Mouse (Mus musculus): ENCODE results near the gene C1ql1. TPM values are rescaled to one million over a fixed set of nuclear protein-coding genes. Genes with fewer than 3 reads are reported as not detected.
A peak's percentile ranks its signal among the peaks of the same experiment; 100 is the strongest.

C1ql1 gene
- polyA plus RNA-seq, 1 experiment: 0.22 TPM

GRCm38 (mm10) chr11:102945306-102946264 lies 903 bp downstream of the C1ql1 start:
- TF ChIP-seq CTCF (IDR thresholded peaks at IDR 0.05; ENCODE audit: insufficient read depth, low read length) (no peak), POLR2A (IDR thresholded peaks at IDR 0.05; ENCODE audit: borderline replicate concordance, extremely low read depth, low read depth, low read length) (no peak)
- Histone ChIP-seq H3K4me1 (ENCODE audit: control insufficient read depth, insufficient read depth, low read length) (peaks cover 5% of the 10 kb centered on the region), H3K4me3 (replicated peaks; ENCODE audit: extremely low read depth, low read depth, low read length) (no peak overlapping the region)
- no peak for DNase-seq
- 4% methylated on average over 54 of the region's 54 CpGs for WGBS

- no peak overlapping the region for H3K4me3 ChIP-seq (replicated peaks; ENCODE audit: extremely low read depth, low read depth, low read length)
- WGBS: 66% methylated on average over 6 of the region's 6 CpGs
- TF ChIP-seq POLR2A (IDR thresholded peaks at IDR 0.05; ENCODE audit: borderline replicate concordance, extremely low read depth, low read depth, low read length) (no peak), CTCF (IDR thresholded peaks at IDR 0.05; ENCODE audit: insufficient read depth, low read length) (no peak)
- peaks cover 3% of the 10 kb centered on the region for H3K4me1 ChIP-seq (ENCODE audit: control insufficient read depth, insufficient read depth, low read length)
- DNase-seq: no peak
Measured at GRCm38 (mm10) chr11:102941236-102941635, 5.3 kb downstream of the C1ql1 start.

- TF ChIP-seq CTCF (IDR thresholded peaks at IDR 0.05; ENCODE audit: insufficient read depth, low read length) (no peak), POLR2A (IDR thresholded peaks at IDR 0.05; ENCODE audit: borderline replicate concordance, extremely low read depth, low read depth, low read length) (no peak)
- DNase-seq: no peak
- Histone ChIP-seq H3K4me3 (replicated peaks; ENCODE audit: extremely low read depth, low read depth, low read length) (no peak overlapping the region), H3K4me1 (ENCODE audit: control insufficient read depth, insufficient read depth, low read length) (no peaks in the 10 kb centered on the region)
- whole genome bisulfite sequencing: 16% methylated on average over 13 of the region's 13 CpGs
Measured at GRCm38 (mm10) chr11:102939024-102939675, 7.3 kb downstream of the C1ql1 start.

GRCm38 (mm10) chr11:102937529-102938182 lies 8.8 kb downstream of the C1ql1 start:
- no peaks in the 10 kb centered on the region for H3K4me1 ChIP-seq (ENCODE audit: control insufficient read depth, insufficient read depth, low read length)
- 81% methylated on average over 3 of the region's 3 CpGs for WGBS
- no peak for DNase-seq
- TF ChIP-seq POLR2A (IDR thresholded peaks at IDR 0.05; ENCODE audit: borderline replicate concordance, extremely low read depth, low read depth, low read length) (no peak), CTCF (IDR thresholded peaks at IDR 0.05; ENCODE audit: insufficient read depth, low read length) (no peak)
- no peak overlapping the region for H3K4me3 ChIP-seq (replicated peaks; ENCODE audit: extremely low read depth, low read depth, low read length)

GRCm38 (mm10) chr11:102936272-102936671 lies 10.2 kb downstream of the C1ql1 start:
- Histone ChIP-seq H3K4me1 (ENCODE audit: control insufficient read depth, insufficient read depth, low read length) (no peaks in the 10 kb centered on the region), H3K4me3 (replicated peaks; ENCODE audit: extremely low read depth, low read depth, low read length) (no peak overlapping the region)
- 32% methylated on average over 4 of the region's 4 CpGs for WGBS
- no peak for TF ChIP-seq POLR2A (IDR thresholded peaks at IDR 0.05; ENCODE audit: borderline replicate concordance, extremely low read depth, low read depth, low read length)
- TF ChIP-seq CTCF (IDR thresholded peaks at IDR 0.05; ENCODE audit: insufficient read depth, low read length): no peak
- no peak for DNase-seq

- WGBS: 83% methylated on average over 10 of the region's 10 CpGs
- DNase-seq: no peak
- no peak overlapping the region for H3K4me3 ChIP-seq (replicated peaks; ENCODE audit: extremely low read depth, low read depth, low read length)
- TF ChIP-seq CTCF (IDR thresholded peaks at IDR 0.05; ENCODE audit: insufficient read depth, low read length) (no peak), POLR2A (IDR thresholded peaks at IDR 0.05; ENCODE audit: borderline replicate concordance, extremely low read depth, low read depth, low read length) (no peak)
- no peaks in the 10 kb centered on the region for H3K4me1 ChIP-seq (ENCODE audit: control insufficient read depth, insufficient read depth, low read length)
Measured at GRCm38 (mm10) chr11:102930672-102931071, 15.8 kb downstream of the C1ql1 start.

- TF ChIP-seq CTCF (IDR thresholded peaks at IDR 0.05; ENCODE audit: insufficient read depth, low read length) (no peak), POLR2A (IDR thresholded peaks at IDR 0.05; ENCODE audit: borderline replicate concordance, extremely low read depth, low read depth, low read length) (no peak)
- DNase-seq: no peak
- peak overlapping the region; percentile 75 for H3K4me3 ChIP-seq (replicated peaks; ENCODE audit: extremely low read depth, low read depth, low read length)
- no peaks in the 10 kb centered on the region for H3K4me1 ChIP-seq (ENCODE audit: control insufficient read depth, insufficient read depth, low read length)
- WGBS: 1% methylated on average over 10 of the region's 10 CpGs
Measured at GRCm38 (mm10) chr11:102925351-102925717, 21.2 kb downstream of the C1ql1 start.

- TF ChIP-seq POLR2A (IDR thresholded peaks at IDR 0.05; ENCODE audit: borderline replicate concordance, extremely low read depth, low read depth, low read length) (no peak), CTCF (IDR thresholded peaks at IDR 0.05; ENCODE audit: insufficient read depth, low read length) (no peak)
- peak; percentile 86 for DNase-seq
- under 1% methylated on average over 62 of the region's 62 CpGs for WGBS
- Histone ChIP-seq H3K4me1 (ENCODE audit: control insufficient read depth, insufficient read depth, low read length) (no peaks in the 10 kb centered on the region), H3K4me3 (replicated peaks; ENCODE audit: extremely low read depth, low read depth, low read length) (peak within 1 kb of the TSS; percentile 75)
Measured at GRCm38 (mm10) chr11:102924557-102925350, 21.7 kb downstream of the C1ql1 start, which contains the start of gene Kif18b. Gene Kif18b (minus strand): TSS chr11:102925124.

Data from lung, adult 2 months (tissue).